Mouse (Mus musculus) neural tube, embryonic 14.5 days (tissue): ENCODE data around the gene Rcan1. TPM values are rescaled to one million over a fixed set of nuclear protein-coding genes. Genes with fewer than 3 reads are reported as not detected.
"Not testable (repeated sequence)": the region's sequence is repeated elsewhere in the genome, so short reads cannot be mapped to it uniquely, and the experiment has no call there.

Experiments
- ATAC-seq: fragments of 200-750 bp; cut with Nextera tagmentation; 2 replicates; pipeline ENCODE4 v1.8.0; 2017; ENCODE audit warnings: low read depth, mild to moderate bottlenecking, moderate TSS enrichment, moderate library complexity
- H3K27ac ChIP-seq: fragments of 300-500 bp; sonication (generic); 2 replicates; pipeline ENCODE4 v1.5.1; 2014; ENCODE audit warnings: low read depth, mild to moderate bottlenecking, control low read depth, low read length, moderate library complexity, mixed read lengths
- H3K27me3 ChIP-seq: fragments of 300-500 bp; sonication (generic); 2 replicates; pipeline ENCODE4 v1.6.1; 2014; ENCODE audit warnings: low read length; ENCODE audit not compliant: control insufficient read depth, insufficient read depth
- H3K36me3 ChIP-seq: fragments of 300-500 bp; sonication (generic); 2 replicates; pipeline ENCODE4 v1.6.1; 2014; ENCODE audit warnings: low read length, mixed read lengths; ENCODE audit not compliant: control insufficient read depth, insufficient read depth
- H3K4me1 ChIP-seq: fragments of 300-500 bp; sonication (generic); 2 replicates; pipeline ENCODE4 v1.6.1; 2014; ENCODE audit warnings: low read length; ENCODE audit not compliant: control insufficient read depth, insufficient read depth
- H3K4me2 ChIP-seq: fragments of 300-500 bp; sonication (generic); 2 replicates; pipeline ENCODE4 v1.6.1; 2014; ENCODE audit warnings: mild to moderate bottlenecking, low read depth, low read length, control low read depth
- H3K4me3 ChIP-seq: fragments of 300-500 bp; sonication (generic); 2 replicates; pipeline ENCODE4 v1.5.1; 2014; ENCODE audit warnings: low read depth, low read length, control low read depth, mixed read lengths
- H3K9ac ChIP-seq: fragments of 300-500 bp; sonication (generic); replicated peaks from 2 replicates; pipeline ENCODE4 v1.6.1; 2014; ENCODE audit warnings: low read depth, mild to moderate bottlenecking, control low read depth, low read length, mixed read lengths
- H3K9me3 ChIP-seq: fragments of 300-500 bp; sonication (generic); 2 replicates; pipeline ENCODE4 v1.6.1; 2016; ENCODE audit warnings: low read length; ENCODE audit not compliant: control insufficient read depth
- WGBS: fragments of 180-500 bp; shearing (Covaris S2); extraction: QIAGEN DNeasy Blood & Tissue Kit; methylation state at CpG from one replicate; pipeline ENCODE4 v1.1.7; 2014; 5-methylcytosine and 5-hydroxymethylcytosine counted together
- polyA plus RNA-seq: library from polyadenylated mRNA; unstranded; fragments of >200 nt; fragmentation: Nextera tagmentation; extraction: Ambion mirVana; gene quantifications from 2 replicates; pipeline ENCODE4 v1.2.1, GENCODE M21; 2014

Rcan1 gene
- 70.6 and 76.7 TPM in 2 replicates for polyA plus RNA-seq

GRCm38 (mm10) chr16:92470706-92471105 is at the start of gene Rcan1:
Gene Rcan1 (minus strand): TSS chr16:92470867.
- no peak for ATAC-seq
- Histone ChIP-seq H3K4me1 (no peaks in the 10 kb centered on the region), H3K36me3 (no peaks in the 10 kb centered on the region), H3K4me3 (no peak within 1 kb of the TSS), H3K27ac (no peak within 1 kb of the TSS), H3K4me2 (no peak within 1 kb of the TSS), H3K27me3 (no peaks in the 10 kb centered on the region), H3K9ac (no peak within 1 kb of the TSS), H3K9me3 (no peaks in the 10 kb centered on the region)
- 79% methylated on average over 6 of the region's 6 CpGs for WGBS

- WGBS: 58% methylated on average over 13 of the region's 13 CpGs
- Histone ChIP-seq H3K36me3 (no peaks in the 10 kb centered on the region), H3K27me3 (no peaks in the 10 kb centered on the region), H3K9me3 (no peaks in the 10 kb centered on the region), H3K9ac (no peak overlapping the region), H3K27ac (no peak overlapping the region), H3K4me2 (no peak overlapping the region), H3K4me3 (no peak overlapping the region), H3K4me1 (no peaks in the 10 kb centered on the region)
- no peak for ATAC-seq
These were observed 49.3 kb upstream of the Rcan1 start for GRCm38 (mm10) chr16:92519820-92520492.

GRCm38 (mm10) chr16:92518718-92519117 is 48.1 kb upstream of the Rcan1 start:
- no peaks in the 10 kb centered on the region for H3K36me3 ChIP-seq
- no peak overlapping the region for H3K9ac ChIP-seq
- no peak overlapping the region for H3K27ac ChIP-seq
- H3K4me3 ChIP-seq: no peak overlapping the region
- 53% methylated on average over 4 of the region's 4 CpGs for WGBS
- ATAC-seq: no peak
- no peaks in the 10 kb centered on the region for H3K27me3 ChIP-seq
- no peaks in the 10 kb centered on the region for H3K4me1 ChIP-seq
- no peaks in the 10 kb centered on the region for H3K9me3 ChIP-seq
- no peak overlapping the region for H3K4me2 ChIP-seq

GRCm38 (mm10) chr16:92516139-92516538 is 45.5 kb upstream of the Rcan1 start:
- H3K27me3 ChIP-seq: no peaks in the 10 kb centered on the region
- H3K4me2 ChIP-seq: no peak overlapping the region
- H3K4me3 ChIP-seq: no peak overlapping the region
- H3K4me1 ChIP-seq: no peaks in the 10 kb centered on the region
- WGBS: 90% methylated on average over 9 of the region's 9 CpGs
- no peaks in the 10 kb centered on the region for H3K9me3 ChIP-seq
- H3K36me3 ChIP-seq: no peaks in the 10 kb centered on the region
- ATAC-seq: no peak
- H3K27ac ChIP-seq: no peak overlapping the region
- H3K9ac ChIP-seq: no peak overlapping the region

GRCm38 (mm10) chr16:92514896-92515295 is 44.2 kb upstream of the Rcan1 start:
- not testable (repeated sequence) for ATAC-seq, H3K27me3 ChIP-seq, H3K27ac ChIP-seq, H3K4me2 ChIP-seq, H3K9me3 ChIP-seq, H3K4me3 ChIP-seq, H3K4me1 ChIP-seq, H3K36me3 ChIP-seq, H3K9ac ChIP-seq
- 72% methylated on average over 7 of the region's 9 CpGs for WGBS

- Histone ChIP-seq H3K9ac (no peak overlapping the region), H3K4me2 (no peak overlapping the region), H3K36me3 (no peaks in the 10 kb centered on the region), H3K4me1 (no peaks in the 10 kb centered on the region), H3K27ac (no peak overlapping the region), H3K27me3 (no peaks in the 10 kb centered on the region), H3K4me3 (no peak overlapping the region), H3K9me3 (no peaks in the 10 kb centered on the region)
- WGBS: 61% methylated on average over 5 of the region's 5 CpGs
- no peak for ATAC-seq
These were observed 41.2 kb upstream of the Rcan1 start for GRCm38 (mm10) chr16:92511773-92512391.

GRCm38 (mm10) chr16:92510835-92511772 is 40.4 kb upstream of the Rcan1 start:
- no peak overlapping the region for H3K27ac ChIP-seq
- no peak overlapping the region for H3K4me2 ChIP-seq
- H3K9me3 ChIP-seq: no peaks in the 10 kb centered on the region
- H3K4me3 ChIP-seq: no peak overlapping the region
- H3K36me3 ChIP-seq: no peaks in the 10 kb centered on the region
- ATAC-seq: no peak
- WGBS: 80% methylated on average over 13 of the region's 13 CpGs
- no peak overlapping the region for H3K9ac ChIP-seq
- no peaks in the 10 kb centered on the region for H3K27me3 ChIP-seq
- no peaks in the 10 kb centered on the region for H3K4me1 ChIP-seq

GRCm38 (mm10) chr16:92507573-92507972 is 36.9 kb upstream of the Rcan1 start:
- no peaks in the 10 kb centered on the region for H3K9me3 ChIP-seq

GRCm38 (mm10) chr16:92503105-92503504 is 32.4 kb upstream of the Rcan1 start:
- Histone ChIP-seq H3K9ac (no peak overlapping the region), H3K27me3 (peaks cover 22% of the 10 kb centered on the region), H3K36me3 (no peaks in the 10 kb centered on the region), H3K9me3 (no peaks in the 10 kb centered on the region), H3K4me2 (no peak overlapping the region), H3K4me1 (peaks cover 9% of the 10 kb centered on the region), H3K4me3 (no peak overlapping the region), H3K27ac (no peak overlapping the region)
- WGBS: 79% methylated on average over 5 of the region's 5 CpGs
- no peak for ATAC-seq

More at GRCm38 (mm10) chr16:92507573-92507972, 36.9 kb upstream of the Rcan1 start:
- no peak for ATAC-seq
- H3K9ac ChIP-seq: no peak overlapping the region
- H3K27ac ChIP-seq: no peak overlapping the region
- WGBS: 88% methylated on average over 4 of the region's 4 CpGs
- no peaks in the 10 kb centered on the region for H3K27me3 ChIP-seq
- H3K4me1 ChIP-seq: no peaks in the 10 kb centered on the region
- H3K4me3 ChIP-seq: no peak overlapping the region
- no peaks in the 10 kb centered on the region for H3K36me3 ChIP-seq
- H3K4me2 ChIP-seq: no peak overlapping the region
